Mouse (Mus musculus): Measurements from ENCODE around the gene Gse1.

Gene Gse1

DNA sequence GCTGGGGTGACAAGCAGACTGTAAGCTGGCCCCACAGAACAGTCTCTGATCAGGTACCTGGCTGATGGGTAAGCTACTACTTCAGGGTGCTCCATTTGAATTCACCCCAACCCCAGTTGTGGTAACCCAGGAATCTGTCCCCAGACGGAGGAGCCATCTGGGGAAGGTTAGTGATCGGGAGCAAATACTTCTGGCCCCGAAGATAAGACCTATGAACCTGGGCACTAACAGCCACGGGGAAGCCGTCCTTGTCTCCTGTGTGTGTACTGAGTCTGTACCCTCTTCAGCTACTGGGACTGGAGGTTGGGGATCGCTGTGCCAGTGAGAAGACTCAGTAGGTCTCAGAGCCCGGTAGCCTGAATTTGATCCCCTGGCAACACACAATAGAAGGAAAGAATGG, 173.5 kb downstream of the Gse1 start:
- WGBS: 96% methylated on average over 7 of the region's 7 CpGs

DNA sequence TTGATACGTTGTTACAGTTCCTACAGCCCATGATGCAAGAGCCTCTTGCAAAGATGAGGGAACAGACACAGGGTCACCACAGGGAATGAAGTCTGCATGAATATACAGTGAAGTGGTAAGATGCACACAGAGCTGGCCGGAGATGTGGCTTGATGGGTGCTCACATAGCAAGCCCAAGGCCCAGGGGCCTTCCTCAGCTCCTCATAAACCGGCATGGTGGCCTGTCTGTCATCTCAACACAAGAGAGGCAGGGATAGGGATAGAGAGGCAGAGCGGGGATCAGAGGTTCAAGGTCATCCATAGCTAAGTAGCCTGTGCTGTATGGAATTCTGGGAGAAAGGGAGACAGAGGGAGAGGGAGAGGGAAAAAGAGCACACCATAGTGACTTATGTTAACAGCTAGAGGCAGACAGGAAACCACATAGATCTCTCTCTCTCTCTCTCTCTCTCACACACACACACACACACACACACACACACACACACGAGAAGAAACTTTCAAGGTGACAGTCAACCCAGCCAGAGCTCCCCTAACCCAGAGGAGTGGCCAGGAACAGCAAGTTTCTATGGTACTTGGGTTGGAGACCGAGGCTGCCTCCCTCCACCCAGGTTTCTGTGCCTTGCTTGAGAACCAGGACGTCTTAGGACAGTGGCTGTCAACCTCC, 175.5 kb downstream of the Gse1 start:
- 94% methylated on average over 7 of the region's 7 CpGs for WGBS

- WGBS: 63% methylated on average over 7 of the region's 7 CpGs
These were observed 176.4 kb downstream of the Gse1 start for GRCm38 (mm10) chr8:120404609-120405036.

GRCm38 (mm10) chr8:120406008-120406632, 177.9 kb downstream of the Gse1 start:
- WGBS: 82% methylated on average over 12 of the region's 12 CpGs

GRCm38 (mm10) chr8:120407701-120408240, 179.5 kb downstream of the Gse1 start:
- WGBS: 48% methylated on average over 9 of the region's 9 CpGs

DNA sequence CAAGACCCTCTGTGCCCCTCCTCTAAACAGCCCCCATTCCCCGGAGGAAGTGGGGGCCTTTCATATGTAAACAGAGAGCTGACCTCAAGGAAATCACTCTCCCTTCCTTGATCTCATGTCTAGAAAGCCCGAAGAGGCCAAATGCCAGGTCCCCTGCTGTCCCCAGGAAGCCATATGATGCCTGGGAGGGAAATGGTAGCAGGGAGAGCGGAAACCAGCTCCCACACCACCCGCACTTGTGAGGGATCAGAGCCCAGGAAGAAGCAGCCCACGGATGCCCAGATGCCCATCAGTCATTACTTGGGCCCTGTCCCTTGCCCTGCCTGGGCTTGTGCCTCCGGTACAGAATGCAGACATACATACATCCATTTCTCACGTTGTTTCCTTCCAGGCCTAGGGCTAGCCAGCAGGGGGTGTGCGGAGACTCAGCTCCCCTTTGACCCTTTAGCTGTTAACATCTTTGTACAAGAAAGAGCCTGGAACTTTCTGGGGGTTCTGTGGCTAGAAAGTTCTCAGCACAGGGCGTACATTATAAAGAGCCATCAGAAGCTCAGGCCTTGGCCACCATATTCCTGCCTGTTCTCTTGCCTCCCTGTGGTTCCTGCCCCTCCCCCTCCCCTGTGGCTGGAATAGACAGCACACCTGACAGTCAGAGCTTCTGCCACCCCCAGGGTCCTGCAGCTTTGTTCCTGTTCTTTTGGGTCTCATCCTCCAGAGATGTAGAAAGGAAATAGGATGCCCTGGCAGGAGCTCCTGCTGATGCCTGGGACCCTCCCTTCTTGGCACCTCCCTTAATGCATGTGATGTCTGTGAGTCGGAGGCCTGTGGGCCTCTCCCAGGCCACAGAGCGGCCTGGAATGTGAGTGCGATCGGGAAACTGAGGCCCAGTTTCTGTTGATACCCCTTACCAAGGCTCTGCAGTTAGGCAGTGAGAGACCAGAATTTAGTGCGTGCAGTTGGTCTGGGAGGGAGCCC, 180.3 kb downstream of the Gse1 start:
- WGBS: 73% methylated on average over 14 of the region's 14 CpGs

- whole genome bisulfite sequencing: 81% methylated on average over 11 of the region's 11 CpGs
These were observed 181.2 kb downstream of the Gse1 start for GRCm38 (mm10) chr8:120409371-120410013.

DNA sequence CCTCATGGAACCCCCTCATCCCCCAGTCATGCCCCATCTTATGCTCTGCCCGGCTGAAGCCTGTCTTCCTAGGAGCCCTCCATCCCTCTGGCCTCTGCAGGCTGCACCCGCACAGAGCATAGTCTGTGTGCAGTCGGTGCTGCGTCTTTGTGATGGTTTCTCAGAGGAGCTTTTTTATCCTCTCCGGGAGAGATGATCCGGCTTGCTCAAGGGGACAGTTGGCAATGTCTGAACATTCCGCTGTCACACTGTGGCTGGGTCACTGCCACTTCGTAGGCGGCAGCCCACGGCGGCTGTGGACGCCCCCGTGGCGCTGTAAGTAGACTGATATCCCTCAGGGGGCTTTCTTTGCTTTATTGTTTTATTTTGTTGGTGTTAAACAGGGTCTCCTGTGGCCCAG, 182.8 kb downstream of the Gse1 start:
- 52% methylated on average over 14 of the region's 14 CpGs for WGBS

DNA sequence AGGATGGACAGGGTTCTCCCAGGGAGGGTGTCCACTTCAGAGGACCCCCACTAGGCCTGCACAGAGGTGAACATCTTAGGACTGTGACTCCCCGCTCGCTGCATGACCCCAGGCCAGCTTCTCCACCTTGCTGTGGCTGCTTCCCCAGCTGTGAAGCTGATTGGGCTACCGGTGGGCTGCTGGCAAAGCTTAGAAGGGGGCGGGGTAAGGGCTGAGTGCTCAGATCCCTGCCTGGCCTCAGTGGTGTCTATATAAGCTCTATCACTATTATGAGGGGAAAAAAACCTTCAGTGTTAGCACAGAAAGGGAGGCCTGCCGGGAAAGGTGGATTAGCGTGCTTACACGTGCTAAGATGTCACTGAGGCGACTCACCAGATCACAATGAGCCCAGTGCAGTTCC, 183.6 kb downstream of the Gse1 start:
- WGBS: 80% methylated on average over 8 of the region's 8 CpGs

- WGBS: 87% methylated on average over 4 of the region's 4 CpGs
These were observed 184.1 kb downstream of the Gse1 start for GRCm38 (mm10) chr8:120412357-120412756.

- WGBS: 58% methylated on average over 29 of the region's 29 CpGs
These were observed 184.8 kb downstream of the Gse1 start for GRCm38 (mm10) chr8:120412911-120413625.

DNA sequence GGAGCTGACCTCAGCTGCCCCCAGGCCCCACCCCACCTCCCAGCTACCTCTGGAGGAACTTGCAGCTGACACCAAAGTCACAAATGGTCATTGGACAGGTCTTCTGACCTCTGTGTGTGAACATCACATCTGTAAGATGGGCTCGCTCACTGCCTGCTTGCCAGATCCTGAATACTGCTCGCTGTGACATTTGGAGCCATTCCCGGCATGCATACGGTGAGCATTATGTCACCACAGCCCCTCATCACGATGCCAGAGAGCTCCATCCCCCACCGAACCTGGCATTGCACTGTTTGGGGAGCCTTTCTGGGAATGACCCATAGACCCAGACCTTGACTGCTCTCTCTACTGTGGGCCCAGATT, 185.4 kb downstream of the Gse1 start:
- WGBS: 53% methylated on average over 6 of the region's 6 CpGs

GRCm38 (mm10) chr8:120414216-120414615, 186.0 kb downstream of the Gse1 start:
- WGBS: 78% methylated on average over 4 of the region's 4 CpGs

DNA sequence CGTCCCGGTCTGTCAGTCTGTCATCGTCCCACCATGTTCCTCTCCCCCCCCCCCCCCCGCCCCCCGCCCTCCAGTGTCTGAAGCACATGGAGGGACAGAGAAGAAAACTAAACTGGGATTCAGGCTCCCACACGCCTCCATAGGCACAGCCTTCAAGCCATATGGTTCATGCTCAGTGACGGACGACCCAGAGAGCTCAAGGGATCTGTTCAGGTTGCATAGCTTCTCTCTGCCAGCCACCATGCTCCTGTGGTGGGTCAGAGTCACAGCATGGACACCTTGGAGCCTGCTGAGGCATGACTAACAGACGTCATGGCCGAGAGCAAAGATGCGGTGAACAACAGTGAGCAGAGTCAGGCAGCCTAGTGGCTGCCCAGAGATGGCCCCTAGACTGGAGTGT, 187.2 kb downstream of the Gse1 start:
- 61% methylated on average over 11 of the region's 11 CpGs for WGBS

DNA sequence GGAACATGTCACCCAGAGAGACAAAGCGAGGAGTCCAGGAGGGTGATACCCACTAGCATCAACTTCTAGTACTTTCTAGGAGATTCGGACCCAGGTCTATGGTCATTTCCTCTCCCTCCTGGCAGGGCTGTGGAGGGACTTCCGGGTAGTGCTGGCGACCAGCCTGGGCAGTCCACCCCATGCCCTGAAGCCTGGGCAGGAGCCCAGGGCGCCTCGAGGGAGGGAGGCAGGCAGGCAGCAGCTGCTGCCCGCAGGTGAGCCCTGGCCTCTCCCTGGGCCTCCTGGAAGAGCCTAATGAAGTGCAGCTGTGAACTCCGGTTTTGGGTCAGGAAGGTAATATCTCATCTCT, 187.9 kb downstream of the Gse1 start:
- 53% methylated on average over 8 of the region's 8 CpGs for WGBS

DNA sequence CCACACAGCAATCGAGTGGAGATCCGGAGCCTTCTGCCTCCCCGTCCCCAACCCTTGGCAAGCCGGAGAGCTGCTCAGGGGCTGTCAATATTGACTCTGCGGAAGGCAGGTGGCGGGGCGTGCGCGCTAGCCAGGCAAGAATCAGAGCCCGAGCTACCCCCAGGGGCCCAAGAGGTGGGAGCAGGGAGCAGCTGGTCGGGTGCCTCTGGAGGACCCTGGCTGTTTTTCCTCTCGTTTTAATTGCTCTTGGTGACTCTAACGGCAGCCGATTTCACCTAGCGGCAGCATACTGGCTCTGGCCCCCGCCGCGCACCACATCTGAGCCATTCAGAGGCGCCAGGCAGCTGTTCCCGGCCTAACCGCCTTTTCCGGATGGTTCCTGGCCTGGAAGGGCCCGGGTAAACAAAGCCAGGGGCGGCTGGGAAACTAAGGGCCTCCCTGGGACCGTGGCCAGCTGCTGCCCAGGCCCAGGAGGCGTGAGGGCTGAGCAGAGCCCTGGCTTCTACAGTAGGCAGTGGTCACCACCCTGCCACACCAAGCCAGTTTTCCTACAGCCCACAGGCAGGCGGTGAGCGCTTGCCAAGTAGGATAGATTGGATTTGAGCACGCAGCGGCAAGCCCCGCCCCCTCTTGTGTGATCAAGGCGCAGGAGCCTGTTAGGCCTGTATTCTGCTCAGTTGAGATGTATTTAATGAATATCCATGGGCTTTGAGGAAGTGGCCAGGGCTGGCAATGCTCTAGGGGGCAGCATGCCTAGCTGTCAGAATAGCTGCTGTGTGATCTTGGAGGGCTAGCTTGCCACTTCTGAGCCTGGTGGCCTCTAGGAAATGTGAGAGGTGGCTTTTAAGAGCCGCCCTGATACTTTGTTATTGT, 188.5 kb downstream of the Gse1 start:
- 45% methylated on average over 33 of the region's 33 CpGs for WGBS

DNA sequence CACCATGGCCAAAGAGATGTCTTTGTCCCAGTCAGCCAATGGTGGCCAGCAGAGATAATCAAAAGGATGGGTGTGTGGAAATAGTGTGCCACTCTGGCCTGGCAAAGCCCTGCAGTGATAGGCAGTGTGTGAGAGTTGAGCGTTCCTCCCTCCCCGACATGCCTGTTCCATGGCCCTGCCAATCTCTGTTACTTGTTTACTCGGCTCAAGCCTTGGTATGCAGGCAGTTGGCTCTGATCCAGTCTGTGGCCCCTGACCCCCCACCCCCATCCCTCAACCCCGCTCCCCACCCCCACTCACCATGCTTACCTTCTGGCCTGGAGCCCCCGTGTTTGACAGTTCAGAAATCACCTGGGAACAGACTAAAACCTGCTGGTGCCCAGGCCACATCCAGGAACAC, 189.9 kb downstream of the Gse1 start:
- WGBS: 82% methylated on average over 5 of the region's 5 CpGs

GRCm38 (mm10) chr8:120419675-120420074, 191.4 kb downstream of the Gse1 start:
- 69% methylated on average over 9 of the region's 9 CpGs for WGBS

GRCm38 (mm10) chr8:120420226-120420625, 192.0 kb downstream of the Gse1 start:
- 85% methylated on average over 5 of the region's 5 CpGs for WGBS

DNA sequence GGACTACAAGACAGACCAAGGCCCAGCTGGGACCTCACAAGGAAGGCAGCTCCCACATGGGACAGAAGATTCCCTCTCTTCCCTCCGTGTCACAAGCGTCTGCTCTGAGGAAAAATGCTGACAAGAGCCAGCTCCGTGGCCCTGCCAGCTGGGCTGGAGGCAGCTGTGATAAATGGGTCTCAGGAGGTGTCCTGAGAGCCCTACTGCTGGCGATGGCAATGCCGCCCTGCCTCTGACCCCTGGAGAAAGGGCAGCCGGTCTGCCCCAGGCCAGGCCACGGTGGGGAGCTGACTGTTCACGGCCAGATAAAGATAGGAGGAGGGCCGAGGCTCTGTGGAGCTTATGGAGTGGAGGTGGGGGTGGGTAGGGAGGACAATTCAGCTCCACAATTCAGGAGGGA, 193.4 kb downstream of the Gse1 start:
- 53% methylated on average over 9 of the region's 9 CpGs for WGBS

All from cerebral cortex, adult 2 months (tissue).